In the genomic region with DNA sequence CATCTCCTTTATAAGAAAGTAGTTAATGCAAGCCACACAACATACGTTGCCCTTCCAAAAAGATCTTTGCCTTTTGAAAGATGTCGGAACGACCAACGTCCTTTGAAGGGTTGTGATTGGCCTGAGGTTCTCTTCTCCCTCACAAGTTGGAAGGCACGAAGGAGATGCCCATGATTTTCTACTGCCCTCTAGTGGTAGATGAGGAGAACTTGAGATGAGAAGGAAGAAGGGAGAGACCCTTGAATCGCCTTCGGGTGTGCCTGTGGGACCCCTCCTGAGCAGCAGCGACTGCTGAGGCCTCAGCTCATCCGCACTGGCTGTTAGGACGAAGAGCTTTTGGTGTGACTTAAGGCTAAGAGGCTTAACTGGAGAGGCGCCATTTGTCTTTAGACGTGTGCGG, we compare ENCODE assay signal across 8 mouse cellular contexts. TPM values are rescaled to one million over a fixed set of nuclear protein-coding genes. Genes with fewer than 3 reads are reported as not detected.
DNase-seq lines count a peak whose midpoint lies in the region; ATAC-seq lines count a peak whose summit lies in the region.

No protein-coding gene starts in this region.

- no peaks in the 10 kb centered on the region for H3K36me3 ChIP-seq in kidney, embryonic 14.5 days (ENCODE audit: control insufficient read depth, insufficient read depth, low read length)

- peak overlapping the region; percentile 29 for H3K4me2 ChIP-seq in kidney, embryonic 14.5 days (replicated peaks; ENCODE audit: low read depth, low read length)

- 8% methylated on average over 13 of the region's 13 CpGs for WGBS in kidney, embryonic 14.5 days

- peak; percentile 36 for DNase-seq in adrenal gland, adult 2 months
- DNase-seq in adrenal gland, adult 18-20 months (ENCODE audit: low spot score in 2 of 2) = no peak
- DNase-seq in 3T3-L1 (ENCODE audit: low read depth, low spot score) = peak; percentile 84
- peak; percentile 49 for DNase-seq in c-Kit-positive CD71-positive TER-119-positive erythroid progenitor cells, embryonic 14.5 days (ENCODE audit: low spot score)
- peak; percentile 48 to 77 for DNase-seq in heart, adult 18-20 months
- DNase-seq in testis, postnatal 14 days (ENCODE audit: low spot score) = peak; percentile 47

- H3K27me3 ChIP-seq in kidney, embryonic 14.5 days (ENCODE audit: control insufficient read depth, insufficient read depth, low read length) = no peaks in the 10 kb centered on the region

- peak; percentile 49; the same call in 1 of the 2 replicates for ATAC-seq in kidney, embryonic 14.5 days (ENCODE audit: low FRiP score, low TSS enrichment)
- peak; percentile 93 for ATAC-seq in megakaryocyte progenitor cell, adult 5-6 weeks (replicated peaks; ENCODE audit: poor library complexity)

- H3K4me3 ChIP-seq in kidney, embryonic 14.5 days (ENCODE audit: low read length) = no peak overlapping the region

- H3K9me3 ChIP-seq in kidney, embryonic 14.5 days (ENCODE audit: control insufficient read depth, low read length) = no peaks in the 10 kb centered on the region

- H3K9ac ChIP-seq in kidney, embryonic 14.5 days (ENCODE audit: low read depth, low read length) = no peak overlapping the region

- H3K27ac ChIP-seq in kidney, embryonic 14.5 days (ENCODE audit: low read depth, low read length) = no peak overlapping the region

- H3K4me1 ChIP-seq in kidney, embryonic 14.5 days (ENCODE audit: control insufficient read depth, insufficient read depth, low read length) = no peaks in the 10 kb centered on the region

RNA-seq across cellular contexts. Expression of a gene that starts 10.4 kb away (rescaled TPM):
- 10 to 100 TPM; 12.1 to 24.2 TPM for total RNA-seq in adrenal gland, adult 2 months (2021)
- 21.5 and 28.3 TPM in 2 replicates for polyA plus RNA-seq in adrenal gland, adult 2 months (2012; rRNA removed)
- 10 to 100 TPM; 13.4 to 16.9 TPM for total RNA-seq in adrenal gland, adult 18-20 months (2021)
- total RNA-seq in heart, adult 18-20 months (2021) = 1 to 10 TPM; 1.9 TPM
- polyA plus RNA-seq in kidney, embryonic 14.5 days (2014; fragmentation: Nextera tagmentation; extraction: Ambion mirVana) = 4.7 and 5.9 TPM in 2 replicates
- total RNA-seq in megakaryocyte progenitor cell, adult 5-6 weeks (2015) = not detected in 2 replicates
- total RNA-seq in megakaryocyte progenitor cell, adult 5-6 weeks (2017) = 0.04 TPM in 1 of 2 replicates, not detected in the other

RNA-seq across cellular contexts. Expression of a gene that starts 10.7 kb away (rescaled TPM):
- not detected for total RNA-seq in adrenal gland, adult 2 months (2021)
- not detected in 2 replicates for polyA plus RNA-seq in adrenal gland, adult 2 months (2012; rRNA removed)
- total RNA-seq in adrenal gland, adult 18-20 months (2021) = not detected
- not detected for total RNA-seq in heart, adult 18-20 months (2021)
- not detected in 2 replicates for polyA plus RNA-seq in kidney, embryonic 14.5 days (2014; fragmentation: Nextera tagmentation; extraction: Ambion mirVana)
- total RNA-seq in megakaryocyte progenitor cell, adult 5-6 weeks (2015) = not detected in 2 replicates
- total RNA-seq in megakaryocyte progenitor cell, adult 5-6 weeks (2017) = not detected in 2 replicates

RNA-seq across cellular contexts. Expression of a gene that starts 24.2 kb away (rescaled TPM):
- not detected for total RNA-seq in adrenal gland, adult 2 months (2021)
- not detected in 2 replicates for polyA plus RNA-seq in adrenal gland, adult 2 months (2012; rRNA removed)
- not detected for total RNA-seq in adrenal gland, adult 18-20 months (2021)
- total RNA-seq in heart, adult 18-20 months (2021) = not detected
- polyA plus RNA-seq in kidney, embryonic 14.5 days (2014; fragmentation: Nextera tagmentation; extraction: Ambion mirVana) = not detected in 2 replicates
- not detected in 2 replicates for total RNA-seq in megakaryocyte progenitor cell, adult 5-6 weeks (2015)
- not detected in 2 replicates for total RNA-seq in megakaryocyte progenitor cell, adult 5-6 weeks (2017)

RNA-seq across cellular contexts. Expression of a gene that starts 30.1 kb away (rescaled TPM):
- total RNA-seq in adrenal gland, adult 2 months (2021) = 1 to 10 TPM; 4.0 to 6.0 TPM
- 11.4 and 11.9 TPM in 2 replicates for polyA plus RNA-seq in adrenal gland, adult 2 months (2012; rRNA removed)
- 1 to 10 TPM; 5.1 to 5.5 TPM for total RNA-seq in adrenal gland, adult 18-20 months (2021)
- 1 to 10 TPM; 3.9 to 6.1 TPM for total RNA-seq in heart, adult 18-20 months (2021)
- 1.9 and 3.8 TPM in 2 replicates for polyA plus RNA-seq in kidney, embryonic 14.5 days (2014; fragmentation: Nextera tagmentation; extraction: Ambion mirVana)
- 6.1 and 7.3 TPM in 2 replicates for total RNA-seq in megakaryocyte progenitor cell, adult 5-6 weeks (2015)
- 11.3 and 14.4 TPM in 2 replicates for total RNA-seq in megakaryocyte progenitor cell, adult 5-6 weeks (2017)

Comparison
In these comparisons a context has a peak if more than half of its experiments do, and no peak if none do; other contexts are left out.
1. DNase-seq: peak in adrenal gland, adult 2 months (single experiment), 3T3-L1 (single experiment), c-Kit-positive CD71-positive TER-119-positive erythroid progenitor cells, embryonic 14.5 days (single experiment), heart, adult 18-20 months (2 of 2) and testis, postnatal 14 days (single experiment); none in adrenal gland, adult 18-20 months (0 of 2).
2. RNA of a gene that starts 10.4 kb away (total RNA-seq): 12.1 to 24.2 TPM in adrenal gland, adult 2 months and 13.4 to 16.9 TPM in adrenal gland, adult 18-20 months; 1.9 TPM in heart, adult 18-20 months and 0.04 TPM in megakaryocyte progenitor cell, adult 5-6 weeks; every median in the first group is over 4 times any median in the second.